Mouse (Mus musculus): ENCODE results near the gene Triobp. TPM values are rescaled to one million over a fixed set of nuclear protein-coding genes. Genes with fewer than 3 reads are reported as not detected.
A peak's percentile ranks its signal among the peaks of the same experiment; 100 is the strongest.

Triobp gene
- polyA plus RNA-seq, 1 experiment from 2014 or later, result 37.4 TPM

GRCm38 (mm10) chr15:78922700-78923099, 24.8 kb upstream of the Triobp start:
- Histone ChIP-seq H3K4me1 (replicated peaks; ENCODE audit: control insufficient read depth, insufficient read depth, low read length) (peaks cover 12% of the 10 kb centered on the region), H3K27me3 (ENCODE audit: control insufficient read depth, insufficient read depth, low read length) (peaks cover 11% of the 10 kb centered on the region), H3K4me3 (replicated peaks; ENCODE audit: low read length) (no peak overlapping the region), H3K4me2 (replicated peaks) (no peak overlapping the region), H3K27ac (no peak overlapping the region), H3K9me3 (ENCODE audit: control insufficient read depth, low read length) (no peaks in the 10 kb centered on the region), H3K36me3 (replicated peaks; ENCODE audit: control insufficient read depth, insufficient read depth) (peaks cover 14% of the 10 kb centered on the region), H3K9ac (no peak overlapping the region)
- DNase-seq (ENCODE audit: low spot score), result no peak
- no peak for ATAC-seq (ENCODE audit: low FRiP score)
- 88% methylated on average over 7 of the region's 7 CpGs for WGBS

DNA sequence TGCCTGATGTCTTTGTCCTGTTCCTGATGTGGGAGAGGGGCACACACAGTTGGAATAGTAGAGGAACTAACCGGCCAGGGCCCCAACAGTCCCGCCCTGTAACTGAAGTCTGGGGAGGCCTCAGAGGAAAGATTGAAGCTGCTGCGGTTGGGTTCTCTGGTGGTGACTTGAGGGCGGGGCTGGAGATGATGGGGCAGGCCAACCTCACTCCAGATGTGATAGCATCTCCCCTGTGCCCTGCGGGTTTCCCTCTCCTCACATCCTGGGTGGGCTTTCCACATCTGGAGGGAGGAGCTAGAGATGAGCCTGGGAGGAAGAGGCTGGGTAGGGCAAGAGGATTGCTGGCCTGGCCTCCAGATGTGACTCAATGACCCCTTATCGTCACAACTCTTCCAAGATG, 23.9 kb upstream of the Triobp start:
- H3K4me3 ChIP-seq (replicated peaks; ENCODE audit: low read length), result no peak overlapping the region
- no peak overlapping the region for H3K27ac ChIP-seq
- H3K9ac ChIP-seq, result no peak overlapping the region
- ATAC-seq (ENCODE audit: low FRiP score), result no peak
- peaks cover 8% of the 10 kb centered on the region; the same call in 1 of the 2 replicates for H3K36me3 ChIP-seq (replicated peaks; ENCODE audit: control insufficient read depth, insufficient read depth)
- H3K4me2 ChIP-seq (replicated peaks), result no peak overlapping the region
- 80% methylated on average over 6 of the region's 6 CpGs for WGBS
- DNase-seq (ENCODE audit: low spot score), result no peak
- no peaks in the 10 kb centered on the region for H3K9me3 ChIP-seq (ENCODE audit: control insufficient read depth, low read length)
- peaks cover 15% of the 10 kb centered on the region for H3K27me3 ChIP-seq (ENCODE audit: control insufficient read depth, insufficient read depth, low read length)
- peaks cover 17% of the 10 kb centered on the region for H3K4me1 ChIP-seq (replicated peaks; ENCODE audit: control insufficient read depth, insufficient read depth, low read length)

DNA sequence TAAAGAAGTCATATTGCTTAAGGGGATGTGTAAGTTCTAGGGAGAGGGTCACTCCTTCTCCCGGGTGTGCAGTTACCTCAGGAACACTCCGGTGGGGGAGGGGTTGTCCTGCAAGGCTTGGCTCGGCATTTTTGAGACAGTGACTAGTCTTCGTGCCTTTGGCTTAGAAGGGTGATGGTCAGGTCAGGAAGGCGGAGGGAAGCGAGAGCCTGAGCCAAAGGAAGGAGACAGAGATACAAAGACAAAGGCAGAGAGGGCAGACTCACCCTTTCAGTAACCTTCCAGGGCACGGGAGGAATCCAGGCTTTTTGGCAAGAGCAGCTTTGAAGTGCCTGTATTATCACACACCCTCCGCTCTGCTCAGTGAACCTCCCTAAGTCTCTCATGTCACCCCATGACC, 22.4 kb upstream of the Triobp start:
- no peak overlapping the region for H3K9ac ChIP-seq
- H3K36me3 ChIP-seq (replicated peaks; ENCODE audit: control insufficient read depth, insufficient read depth), result no peaks in the 10 kb centered on the region
- peaks cover 17% of the 10 kb centered on the region for H3K4me1 ChIP-seq (replicated peaks; ENCODE audit: control insufficient read depth, insufficient read depth, low read length)
- no peak overlapping the region for H3K27ac ChIP-seq
- DNase-seq (ENCODE audit: low spot score) (no peak), ATAC-seq (ENCODE audit: low FRiP score) (no peak)
- H3K4me3 ChIP-seq (replicated peaks; ENCODE audit: low read length), result no peak overlapping the region
- peaks cover 15% of the 10 kb centered on the region for H3K27me3 ChIP-seq (ENCODE audit: control insufficient read depth, insufficient read depth, low read length)
- WGBS, result 35% methylated on average over 8 of the region's 8 CpGs
- H3K4me2 ChIP-seq (replicated peaks), result no peak overlapping the region
- no peaks in the 10 kb centered on the region for H3K9me3 ChIP-seq (ENCODE audit: control insufficient read depth, low read length)

- H3K4me3 ChIP-seq (replicated peaks; ENCODE audit: low read length), result peak within 1 kb of the TSS; percentile 29
- DNase-seq (ENCODE audit: low spot score) (peak; percentile 63), ATAC-seq (ENCODE audit: low FRiP score) (0 out of 2 replicates have a peak, but pooled peaks have one; percentile 18)
- H3K4me1 ChIP-seq (replicated peaks; ENCODE audit: control insufficient read depth, insufficient read depth, low read length), result peaks cover 17% of the 10 kb centered on the region
- H3K9me3 ChIP-seq (ENCODE audit: control insufficient read depth, low read length), result no peaks in the 10 kb centered on the region
- H3K27me3 ChIP-seq (ENCODE audit: control insufficient read depth, insufficient read depth, low read length), result peaks cover 15% of the 10 kb centered on the region
- H3K27ac ChIP-seq, result peak within 1 kb of the TSS; percentile 38; the same call in 1 of the 2 replicates
- 6% methylated on average over 20 of the region's 20 CpGs for WGBS
- peak within 1 kb of the TSS; percentile 38; the same call in 1 of the 2 replicates for H3K9ac ChIP-seq
- H3K4me2 ChIP-seq (replicated peaks), result peak within 1 kb of the TSS; percentile 59
- no peaks in the 10 kb centered on the region for H3K36me3 ChIP-seq (replicated peaks; ENCODE audit: control insufficient read depth, insufficient read depth)
Measured at GRCm38 (mm10) chr15:78926021-78926919, 21.3 kb upstream of the Triobp start, which contains the start of gene Lgals1. TSS of gene Lgals1 (plus strand) at chr15:78926725.

- peaks cover 17% of the 10 kb centered on the region for H3K4me1 ChIP-seq (replicated peaks; ENCODE audit: control insufficient read depth, insufficient read depth, low read length)
- 25% methylated on average over 15 of the region's 15 CpGs for WGBS
- peaks cover 15% of the 10 kb centered on the region for H3K27me3 ChIP-seq (ENCODE audit: control insufficient read depth, insufficient read depth, low read length)
- ATAC-seq (ENCODE audit: low FRiP score) (no peak), DNase-seq (ENCODE audit: low spot score) (no peak)
- H3K9ac ChIP-seq, result peak overlapping the region; percentile 32; the same call in 1 of the 2 replicates
- H3K9me3 ChIP-seq (ENCODE audit: control insufficient read depth, low read length), result no peaks in the 10 kb centered on the region
- 0 out of 2 replicates have a peak overlapping the region, but pooled peaks have one; percentile 38 for H3K27ac ChIP-seq
- H3K4me3 ChIP-seq (replicated peaks; ENCODE audit: low read length), result peak overlapping the region; percentile 29
- H3K36me3 ChIP-seq (replicated peaks; ENCODE audit: control insufficient read depth, insufficient read depth), result no peaks in the 10 kb centered on the region
- peak overlapping the region; percentile 59 for H3K4me2 ChIP-seq (replicated peaks)
Measured at GRCm38 (mm10) chr15:78927021-78927787, 20.3 kb upstream of the Triobp start.

GRCm38 (mm10) chr15:78927788-78928457, 19.6 kb upstream of the Triobp start:
- no peak for DNase-seq (ENCODE audit: low spot score)
- under 1% methylated on average over 27 of the region's 35 CpGs for WGBS
- H3K27me3 ChIP-seq (ENCODE audit: control insufficient read depth, insufficient read depth, low read length), result peaks cover 15% of the 10 kb centered on the region
- no peaks in the 10 kb centered on the region for H3K9me3 ChIP-seq (ENCODE audit: control insufficient read depth, low read length)
- peak overlapping the region; percentile 59 for H3K4me2 ChIP-seq (replicated peaks)
- peak overlapping the region; percentile 32; the same call in 1 of the 2 replicates for H3K9ac ChIP-seq
- peaks cover 17% of the 10 kb centered on the region for H3K4me1 ChIP-seq (replicated peaks; ENCODE audit: control insufficient read depth, insufficient read depth, low read length)
- no peaks in the 10 kb centered on the region for H3K36me3 ChIP-seq (replicated peaks; ENCODE audit: control insufficient read depth, insufficient read depth)
- H3K27ac ChIP-seq, result 0 out of 2 replicates have a peak overlapping the region, but pooled peaks have one; percentile 38
- no peak; the same call in 1 of the 2 replicates for ATAC-seq (ENCODE audit: low FRiP score)
- H3K4me3 ChIP-seq (replicated peaks; ENCODE audit: low read length), result peak overlapping the region; percentile 29

GRCm38 (mm10) chr15:78928539-78928938, 19.0 kb upstream of the Triobp start:
- DNase-seq (ENCODE audit: low spot score) (no peak), ATAC-seq (ENCODE audit: low FRiP score) (no peak)
- H3K27ac ChIP-seq, result no peak overlapping the region
- H3K4me2 ChIP-seq (replicated peaks), result peak overlapping the region; percentile 59
- H3K9ac ChIP-seq, result no peak overlapping the region
- H3K9me3 ChIP-seq (ENCODE audit: control insufficient read depth, low read length), result no peaks in the 10 kb centered on the region
- no peaks in the 10 kb centered on the region for H3K36me3 ChIP-seq (replicated peaks; ENCODE audit: control insufficient read depth, insufficient read depth)
- peaks cover 17% of the 10 kb centered on the region for H3K4me1 ChIP-seq (replicated peaks; ENCODE audit: control insufficient read depth, insufficient read depth, low read length)
- peaks cover 15% of the 10 kb centered on the region for H3K27me3 ChIP-seq (ENCODE audit: control insufficient read depth, insufficient read depth, low read length)
- no peak overlapping the region for H3K4me3 ChIP-seq (replicated peaks; ENCODE audit: low read length)
- 51% methylated on average over 7 of the region's 8 CpGs for WGBS

- H3K9ac ChIP-seq, result no peak overlapping the region
- no peak overlapping the region for H3K27ac ChIP-seq
- no peak overlapping the region for H3K4me3 ChIP-seq (replicated peaks; ENCODE audit: low read length)
- DNase-seq (ENCODE audit: low spot score), result no peak
- peaks cover 15% of the 10 kb centered on the region for H3K27me3 ChIP-seq (ENCODE audit: control insufficient read depth, insufficient read depth, low read length)
- peaks cover 20% of the 10 kb centered on the region for H3K4me1 ChIP-seq (replicated peaks; ENCODE audit: control insufficient read depth, insufficient read depth, low read length)
- no peaks in the 10 kb centered on the region for H3K9me3 ChIP-seq (ENCODE audit: control insufficient read depth, low read length)
- ATAC-seq (ENCODE audit: low FRiP score), result no peak
- no peak overlapping the region for H3K4me2 ChIP-seq (replicated peaks)
- H3K36me3 ChIP-seq (replicated peaks; ENCODE audit: control insufficient read depth, insufficient read depth), result no peaks in the 10 kb centered on the region
- WGBS, result 91% methylated on average over 6 of the region's 6 CpGs
Measured at GRCm38 (mm10) chr15:78930192-78930706, 17.3 kb upstream of the Triobp start.

Measured in hindbrain, embryonic 14.5 days (tissue).